Mouse (Mus musculus) MEL (cell line): ENCODE results near the gene Slc6a21. TPM values are rescaled to one million over a fixed set of nuclear protein-coding genes. Genes with fewer than 3 reads are reported as not detected.

ENCODE experiments used
- DNase-seq: peaks from one replicate; pipeline ENCODE4 v3.0.0; 2011; ENCODE audit warnings: low read depth, low spot score
- H3K27ac ChIP-seq: 2 replicates; pipeline ENCODE4 v1.5.1; 2012; ENCODE audit warnings: low read depth, mild to moderate bottlenecking, control low read depth, low read length, moderate library complexity; ENCODE audit not compliant: control insufficient read depth
- H3K27me3 ChIP-seq, 2 experiments: fragments of 150-350 bp in 1 of 2; sonication (generic) in 1 of 2; 2 replicates each; pipeline ENCODE4 v1.6.1; 2012; ENCODE audit warnings: low read length in 2 of 2, mild to moderate bottlenecking in 2 of 2, improper control_type of control experiment in 1 of 2, moderate library complexity in 1 of 2; ENCODE audit not compliant: insufficient read depth in 2 of 2, control insufficient read depth in 1 of 2
- H3K36me3 ChIP-seq, 2 experiments: 2 replicates each; pipeline ENCODE4 v1.6.1; 2012 to 2014; ENCODE audit warnings: low read length in 2 of 2, improper control_type of control experiment in 1 of 2, inconsistent platforms in 1 of 2, mild to moderate bottlenecking in 1 of 2; ENCODE audit not compliant: insufficient read depth in 2 of 2, control insufficient read depth in 1 of 2
- H3K4me1 ChIP-seq, 2 experiments: fragments of 150-350 bp in 1 of 2; sonication (generic) in 1 of 2; 2 replicates each; pipeline ENCODE4 v1.6.1; 2012; ENCODE audit warnings: low read length in 2 of 2, improper control_type of control experiment in 1 of 2, mild to moderate bottlenecking in 1 of 2; ENCODE audit not compliant: insufficient read depth in 2 of 2, control insufficient read depth in 1 of 2
- H3K4me3 ChIP-seq, 2 experiments: fragments of 150-350 bp in 1 of 2; sonication (generic) in 1 of 2; 2 replicates each; pipeline ENCODE4 v1.5.1; 2012; ENCODE audit warnings: low read depth in 2 of 2, low read length in 2 of 2, mild to moderate bottlenecking in 2 of 2, moderate library complexity in 2 of 2, control low read depth in 1 of 2, improper control_type of control experiment in 1 of 2; ENCODE audit not compliant: control insufficient read depth in 1 of 2, insufficient read depth in 1 of 2
- H3K79me2 ChIP-seq: 2 replicates; pipeline ENCODE4 v1.6.1; 2012; ENCODE audit warnings: mild to moderate bottlenecking, low read length, moderate library complexity; ENCODE audit not compliant: control insufficient read depth, poor library complexity, insufficient read depth
- H3K9ac ChIP-seq: 2 replicates; pipeline ENCODE4 v1.6.1; 2012; ENCODE audit warnings: low read depth, mild to moderate bottlenecking, control low read depth, low read length, moderate library complexity; ENCODE audit not compliant: control insufficient read depth, poor library complexity, severe bottlenecking
- H3K9me3 ChIP-seq: fragments of 150-350 bp; sonication (generic); replicated peaks from 2 replicates; pipeline ENCODE4 v1.6.1; 2012; ENCODE audit warnings: mild to moderate bottlenecking, low read length, improper control_type of control experiment, moderate library complexity; ENCODE audit not compliant: insufficient read depth
- BHLHE40 ChIP-seq: IDR thresholded peaks from 2 replicates; pipeline ENCODE4 v1.6.1; 2012; ENCODE audit warnings: low read depth, mild to moderate bottlenecking, inconsistent platforms, low read length, improper control_type of control experiment, borderline replicate concordance
- CHD1 ChIP-seq: IDR thresholded peaks from 2 replicates; pipeline ENCODE4 v1.6.1; 2012; ENCODE audit warnings: low read depth, mild to moderate bottlenecking, inconsistent platforms, low read length, improper control_type of control experiment
- CHD2 ChIP-seq: IDR thresholded peaks from 2 replicates; pipeline ENCODE4 v1.6.1; 2011; ENCODE audit warnings: low read length, improper control_type of control experiment
- CTCF ChIP-seq, 3 experiments: IDR thresholded peaks in 2 of 3; conservative IDR thresholded peaks in 1 of 3; 2 replicates each; pipeline ENCODE4 v1.5.1; 2011 to 2012; ENCODE audit warnings: low read length in 3 of 3, low read depth in 2 of 3, mild to moderate bottlenecking in 2 of 3, improper control_type of control experiment in 1 of 3, inconsistent platforms in 1 of 3, mixed read lengths in 1 of 3, moderate library complexity in 1 of 3; ENCODE audit not compliant: control insufficient read depth in 1 of 3, insufficient read depth in 1 of 3, poor library complexity in 1 of 3, severe bottlenecking in 1 of 3
- EP300 ChIP-seq, 2 experiments: IDR thresholded peaks; 2 replicates each; pipeline ENCODE4 v1.6.1; 2011; ENCODE audit warnings: improper control_type of control experiment in 2 of 2, low read length in 2 of 2, low read depth in 1 of 2, mild to moderate bottlenecking in 1 of 2
- ETS1 ChIP-seq: IDR thresholded peaks from 2 replicates; pipeline ENCODE4 v1.6.1; 2012; ENCODE audit warnings: low read depth, mild to moderate bottlenecking, inconsistent platforms, low read length, improper control_type of control experiment, moderate library complexity
- GABPA ChIP-seq: IDR thresholded peaks from 2 replicates; pipeline ENCODE4 v1.6.1; 2012; ENCODE audit warnings: low read depth, mild to moderate bottlenecking, inconsistent platforms, low read length, improper control_type of control experiment, moderate library complexity
- HCFC1 ChIP-seq: IDR thresholded peaks from 2 replicates; pipeline ENCODE4 v1.6.1; 2012; ENCODE audit warnings: low read depth, mild to moderate bottlenecking, inconsistent platforms, low read length, improper control_type of control experiment, moderate library complexity
- MAFK ChIP-seq: IDR thresholded peaks from 2 replicates; pipeline ENCODE4 v1.6.1; 2011; ENCODE audit warnings: low read depth, mild to moderate bottlenecking, low read length, improper control_type of control experiment, borderline replicate concordance
- MAX ChIP-seq: IDR thresholded peaks from 2 replicates; pipeline ENCODE4 v1.6.1; 2011; ENCODE audit warnings: low read length, improper control_type of control experiment
- MEF2A ChIP-seq: IDR thresholded peaks from 2 replicates; pipeline ENCODE4 v1.6.1; 2014; ENCODE audit warnings: low read depth, mild to moderate bottlenecking, inconsistent platforms, low read length, improper control_type of control experiment; ENCODE audit not compliant: poor library complexity, insufficient replicate concordance, severe bottlenecking; ENCODE audit errors: extremely low read depth
- MXI1 ChIP-seq: IDR thresholded peaks from 2 replicates; pipeline ENCODE4 v1.6.1; 2011; ENCODE audit warnings: mild to moderate bottlenecking, low read depth, low read length, improper control_type of control experiment
- MYB ChIP-seq: IDR thresholded peaks from 2 replicates; pipeline ENCODE4 v1.6.1; 2011; ENCODE audit warnings: mild to moderate bottlenecking, low read depth, low read length, improper control_type of control experiment
- MYC ChIP-seq: IDR thresholded peaks from 2 replicates; pipeline ENCODE4 v1.6.1; 2011; ENCODE audit warnings: low read depth, mild to moderate bottlenecking, low read length, improper control_type of control experiment, moderate library complexity
- NELFE ChIP-seq: IDR thresholded peaks from 2 replicates; pipeline ENCODE4 v1.6.1; 2011; ENCODE audit warnings: low read depth, low read length, improper control_type of control experiment
- NRF1 ChIP-seq: IDR thresholded peaks from 2 replicates; pipeline ENCODE4 v1.6.1; 2014; ENCODE audit warnings: low read depth, mild to moderate bottlenecking, inconsistent platforms, low read length, improper control_type of control experiment, moderate library complexity; ENCODE audit not compliant: poor library complexity, insufficient read depth, severe bottlenecking
- POLR2A ChIP-seq, 2 experiments: IDR thresholded peaks; 2 replicates each; pipeline ENCODE4 v1.6.1; 2011 to 2012; ENCODE audit warnings: low read length in 2 of 2, mild to moderate bottlenecking in 2 of 2, control low read depth in 1 of 2, improper control_type of control experiment in 1 of 2, low read depth in 1 of 2, moderate library complexity in 1 of 2; ENCODE audit not compliant: control insufficient read depth in 1 of 2, insufficient read depth in 1 of 2, poor library complexity in 1 of 2
- RAD21 ChIP-seq: IDR thresholded peaks from 2 replicates; pipeline ENCODE4 v1.6.1; 2011; ENCODE audit warnings: mild to moderate bottlenecking, low read depth, low read length, improper control_type of control experiment
- SMC3 ChIP-seq: IDR thresholded peaks from 2 replicates; pipeline ENCODE4 v1.6.1; 2011; ENCODE audit warnings: low read depth, low read length, improper control_type of control experiment
- TAL1 ChIP-seq: IDR thresholded peaks from 2 replicates; pipeline ENCODE4 v1.6.1; 2012; ENCODE audit warnings: mild to moderate bottlenecking, inconsistent platforms, low read length, moderate library complexity, mixed read lengths
- TCF12 ChIP-seq: IDR thresholded peaks from 2 replicates; pipeline ENCODE4 v1.6.1; 2014; ENCODE audit warnings: low read depth, mild to moderate bottlenecking, inconsistent platforms, low read length, improper control_type of control experiment, moderate library complexity
- USF2 ChIP-seq, 2 experiments: IDR thresholded peaks; 2 replicates each; pipeline ENCODE4 v1.6.1; 2011 to 2012; ENCODE audit warnings: improper control_type of control experiment in 2 of 2, low read length in 2 of 2, borderline replicate concordance in 1 of 2, inconsistent platforms in 1 of 2, low read depth in 1 of 2, mild to moderate bottlenecking in 1 of 2; ENCODE audit not compliant: insufficient read depth in 1 of 2
- ZC3H11A ChIP-seq: IDR thresholded peaks from 2 replicates; pipeline ENCODE4 v1.6.1; 2012; ENCODE audit warnings: low read depth, mild to moderate bottlenecking, inconsistent platforms, low read length, improper control_type of control experiment
- ZKSCAN1 ChIP-seq: IDR thresholded peaks from 2 replicates; pipeline ENCODE4 v1.6.1; 2012; ENCODE audit warnings: low read depth, mild to moderate bottlenecking, inconsistent platforms, low read length, improper control_type of control experiment, moderate library complexity
- ZNF384 ChIP-seq: IDR thresholded peaks from 2 replicates; pipeline ENCODE4 v1.6.1; 2012; ENCODE audit warnings: low read depth, mild to moderate bottlenecking, inconsistent platforms, low read length, improper control_type of control experiment
- polyA plus RNA-seq, 2 experiments: library from polyadenylated mRNA; stranded (reverse) in 1 of 2; unstranded in 1 of 2; fragments of >175 nt in 1 of 2; fragments of >200 nt in 1 of 2; gene quantifications; 2 replicates each; pipeline versions ENCODE4 v1.2.1 to v1.2.4; 2012; ENCODE audit warnings: low replicate concordance in 2 of 2, low read depth in 1 of 2; ENCODE audit not compliant: insufficient read length in 2 of 2, insufficient read depth in 1 of 2, missing spikeins in 1 of 2
- total RNA-seq: library from RNA; depleted of rRNA; stranded (reverse); fragments of 300-350 nt; gene quantifications from 2 replicates; pipeline ENCODE4 v1.2.3, GENCODE M21; 2012

The Slc6a21 gene
- total and polyA plus RNA-seq, 3 experiments: not detected

DNA sequence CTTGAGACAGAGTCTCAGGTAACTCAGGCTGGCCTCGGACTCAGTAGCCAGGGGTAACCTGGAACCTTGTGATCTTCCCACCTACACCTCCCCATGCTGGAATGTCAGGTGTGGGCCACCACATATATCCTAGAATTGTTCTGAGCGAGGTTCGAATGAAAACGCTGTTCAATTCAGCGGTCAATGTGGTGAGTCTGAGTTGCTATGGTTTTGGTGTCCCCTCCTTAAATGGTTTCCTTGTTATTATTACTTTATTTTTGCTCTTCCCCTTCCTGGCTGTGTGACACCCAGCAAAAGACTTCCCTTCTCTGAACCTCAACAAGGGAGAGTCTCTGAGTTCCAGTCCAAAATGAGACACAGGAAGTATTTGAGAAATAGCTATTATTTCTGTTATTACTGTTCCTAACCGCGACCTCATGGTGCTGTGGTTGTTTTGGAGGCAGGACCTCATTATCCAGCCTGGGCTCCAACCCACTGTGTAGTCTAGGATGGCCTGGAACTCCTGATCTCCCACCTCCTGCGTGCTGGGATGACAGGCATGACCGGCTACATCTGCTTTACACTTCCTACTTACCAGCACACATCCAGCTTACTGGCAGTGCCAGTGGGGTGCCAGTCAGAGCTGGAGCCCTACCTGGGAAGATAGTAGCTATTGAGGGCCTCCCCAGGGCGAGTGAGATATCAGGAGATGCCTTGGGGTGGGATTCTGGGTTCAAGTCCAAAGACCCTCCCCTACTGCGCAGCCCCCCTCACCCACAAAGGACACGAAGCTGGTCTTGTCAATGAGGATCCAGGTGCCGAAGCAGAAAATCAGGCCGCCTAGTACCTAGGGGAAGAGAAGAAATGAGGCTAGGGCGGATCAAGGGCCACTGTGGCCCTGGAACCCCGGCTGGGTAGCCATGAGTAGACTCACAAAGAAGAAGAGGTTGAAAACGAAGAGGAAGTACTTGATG lies 39.3 kb upstream of the Slc6a21 start:
- H3K36me3 ChIP-seq: peaks cover 0 to 11% of the 10 kb centered on the region in 2 experiments; a peak in 2 of 4 replicates
- TF ChIP-seq GABPA (no peak), ZNF384 (no peak), HCFC1 (0 out of 2 replicates have a peak, but pooled peaks have one; percentile 32), MYC (0 out of 2 replicates have a peak, but pooled peaks have one; percentile 33), CHD1 (peak; percentile 69; the same call in 1 of the 2 replicates), MAX (0 out of 2 replicates have a peak, but pooled peaks have one; percentile 36), EP300 (IDR thresholded peaks at IDR 0.05; ENCODE audit: low read depth in 1 of 2, low read length in 2 of 2) (peak in 1 of 2 experiments; percentile 14; a peak in 1 of 4 replicates), CHD2 (no peak), ETS1 (0 out of 2 replicates have a peak, but pooled peaks have one; percentile 10), MXI1 (peak; percentile 37; the same call in 1 of the 2 replicates)
- TF ChIP-seq, all 39 proteins: peak for 7
- Histone ChIP-seq H3K27me3 (no peaks in the 10 kb centered on the region; a peak in 1 of 4 replicates), H3K79me2 (peaks cover 4% of the 10 kb centered on the region), H3K9ac (peak overlapping the region; percentile 90), H3K9me3 (no peaks in the 10 kb centered on the region), H3K27ac (peak overlapping the region; percentile 83), H3K4me1 (peaks cover 6 to 22% of the 10 kb centered on the region in 2 experiments), H3K4me3 (peak overlapping the region; percentile 82 to 94)
- peak; percentile 60 for DNase-seq

GRCm38 (mm10) chr7:45238723-45239496 lies 38.4 kb upstream of the Slc6a21 start, which contains the start of gene Cd37:
Gene Cd37 (minus strand): TSS chr7:45239115.
- H3K27ac ChIP-seq: peak within 1 kb of the TSS; percentile 83
- peaks cover 0 to 9% of the 10 kb centered on the region in 2 experiments; a peak in 2 of 4 replicates for H3K36me3 ChIP-seq
- H3K27me3 ChIP-seq: no peaks in the 10 kb centered on the region; a peak in 1 of 4 replicates
- DNase-seq: peak; percentile 94
- H3K4me3 ChIP-seq: peak within 1 kb of the TSS; percentile 82 to 94
- H3K9me3 ChIP-seq: no peaks in the 10 kb centered on the region
- peak within 1 kb of the TSS; percentile 90 for H3K9ac ChIP-seq
- peaks cover 4% of the 10 kb centered on the region for H3K79me2 ChIP-seq
- peaks cover 6 to 22% of the 10 kb centered on the region in 2 experiments for H3K4me1 ChIP-seq
- TF ChIP-seq MAX (peak; percentile 46; the same call in 1 of the 2 replicates), SMC3 (no peak), CTCF (IDR thresholded peaks at IDR 0.05 in 2 of 3, conservative IDR thresholded peaks at IDR 0.05 in 1 of 3; ENCODE audit: control insufficient read depth in 1 of 3, insufficient read depth in 1 of 3, low read depth in 2 of 3, low read length in 3 of 3, poor library complexity in 1 of 3, severe bottlenecking in 1 of 3) (no peak), USF2 (IDR thresholded peaks at IDR 0.05; ENCODE audit: borderline replicate concordance in 1 of 2, insufficient read depth in 1 of 2, low read depth in 1 of 2, low read length in 2 of 2) (no peak), RAD21 (no peak), ZC3H11A (no peak), ZNF384 (no peak), MEF2A (no peak), ETS1 (0 out of 2 replicates have a peak, but pooled peaks have one; percentile 4), MAFK (no peak), HCFC1 (peak; percentile 54; the same call in 1 of the 2 replicates), NELFE (peak; percentile 68), TAL1 (no peak), TCF12 (no peak; the same call in 1 of the 2 replicates), POLR2A (IDR thresholded peaks at IDR 0.05; ENCODE audit: control insufficient read depth in 1 of 2, insufficient read depth in 1 of 2, low read depth in 1 of 2, low read length in 2 of 2, poor library complexity in 1 of 2) (peak; percentile 31 to 74; a peak in 3 of 4 replicates), BHLHE40 (no peak), ZKSCAN1 (no peak), NRF1 (no peak), MYB (no peak)
